Mouse (Mus musculus) forebrain, embryonic 15.5 days (tissue): ENCODE data around the gene Chst11. TPM values are rescaled to one million over a fixed set of nuclear protein-coding genes. Genes with fewer than 3 reads are reported as not detected.
A peak's percentile ranks its signal among the peaks of the same experiment; 100 is the strongest.

Experiments
- ATAC-seq: fragments of 200-750 bp; cut with Nextera tagmentation; replicated peaks from 2 replicates; pipeline ENCODE4 v1.8.0; 2017; ENCODE audit warnings: mild to moderate bottlenecking, moderate TSS enrichment, moderate library complexity
- H3K27ac ChIP-seq: fragments of 300-500 bp; sonication (generic); replicated peaks from 2 replicates; pipeline ENCODE4 v1.5.1; 2015; ENCODE audit warnings: mild to moderate bottlenecking, inconsistent platforms
- H3K27me3 ChIP-seq: fragments of 300-500 bp; sonication (generic); 2 replicates; pipeline ENCODE4 v1.6.1; 2015; ENCODE audit warnings: inconsistent platforms
- H3K36me3 ChIP-seq: fragments of 300-500 bp; sonication (generic); 2 replicates; pipeline ENCODE4 v1.6.1; 2015; ENCODE audit warnings: mild to moderate bottlenecking, inconsistent platforms
- H3K4me1 ChIP-seq: fragments of 300-500 bp; sonication (generic); 2 replicates; pipeline ENCODE4 v1.6.1; 2015; ENCODE audit warnings: inconsistent platforms
- H3K4me2 ChIP-seq: fragments of 300-500 bp; sonication (generic); replicated peaks from 2 replicates; pipeline ENCODE4 v1.6.1; 2015; ENCODE audit warnings: mild to moderate bottlenecking, inconsistent platforms
- H3K4me3 ChIP-seq: fragments of 300-500 bp; sonication (generic); 2 replicates; pipeline ENCODE4 v1.5.1; 2015; ENCODE audit warnings: mild to moderate bottlenecking, inconsistent platforms
- H3K9ac ChIP-seq: fragments of 300-500 bp; sonication (generic); replicated peaks from 2 replicates; pipeline ENCODE4 v1.6.1; 2015; ENCODE audit warnings: mild to moderate bottlenecking, inconsistent platforms
- H3K9me3 ChIP-seq: fragments of 300-500 bp; sonication (generic); 2 replicates; pipeline ENCODE4 v1.6.1; 2016; ENCODE audit warnings: inconsistent platforms
- WGBS: fragments of 180-500 bp; shearing (Covaris S2); methylation state at CpG from one replicate; pipeline ENCODE4 v1.1.7; 2015; ENCODE audit warnings: mixed read lengths; 5-methylcytosine and 5-hydroxymethylcytosine counted together
- polyA plus RNA-seq: library from polyadenylated mRNA; unstranded; fragments of >200 nt; fragmentation: Nextera tagmentation; extraction: Ambion mirVana; gene quantifications from 2 replicates; pipeline ENCODE4 v1.2.1, GENCODE M21; 2015

Gene Chst11
- polyA plus RNA-seq, 1 experiment from 2014 or later = 3.1 TPM

DNA sequence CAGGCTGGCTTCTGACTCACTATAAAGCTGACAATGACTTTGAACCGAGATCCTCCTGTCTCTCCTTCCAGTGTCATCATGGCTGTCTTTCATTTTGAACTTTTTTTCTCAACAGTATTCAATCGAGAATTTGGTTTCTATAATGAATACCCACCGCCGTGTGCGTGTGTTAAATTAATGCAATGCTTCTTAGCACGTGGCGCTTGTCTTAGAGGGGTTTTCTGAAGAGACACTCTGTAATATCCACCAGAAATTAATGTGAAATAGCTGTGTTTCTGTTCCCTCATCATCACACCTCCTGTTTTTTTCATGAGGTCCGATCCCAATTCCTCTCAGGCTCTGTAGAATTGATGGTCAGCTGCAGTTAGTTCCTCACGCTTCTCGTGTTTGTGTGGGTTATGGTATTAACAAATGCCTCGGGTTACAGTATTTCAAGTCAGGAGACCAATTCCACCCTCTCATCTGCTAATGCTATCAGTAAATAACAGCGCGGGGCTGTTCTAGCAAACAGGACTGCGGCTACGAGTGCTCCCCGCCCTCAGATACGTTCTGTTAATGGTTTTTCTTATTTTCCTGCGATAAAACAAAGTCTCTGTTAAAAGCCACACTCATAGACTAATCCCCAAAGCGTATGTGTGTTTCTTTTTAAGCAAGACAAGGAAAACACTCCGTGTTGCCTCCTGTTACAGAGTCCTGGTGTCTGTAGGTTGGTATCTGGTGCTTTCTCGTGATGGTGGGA, 32.6 kb downstream of the Chst11 start:
- WGBS = 72% methylated on average over 21 of the region's 21 CpGs
- H3K4me1 ChIP-seq = peaks cover 13% of the 10 kb centered on the region
- H3K27me3 ChIP-seq = no peaks in the 10 kb centered on the region
- H3K9ac ChIP-seq = no peak overlapping the region
- ATAC-seq = no peak
- no peak overlapping the region for H3K4me2 ChIP-seq
- H3K36me3 ChIP-seq = no peaks in the 10 kb centered on the region
- no peak overlapping the region for H3K4me3 ChIP-seq
- H3K9me3 ChIP-seq = no peaks in the 10 kb centered on the region
- H3K27ac ChIP-seq = 0 out of 2 replicates have a peak overlapping the region, but pooled peaks have one; percentile 8

DNA sequence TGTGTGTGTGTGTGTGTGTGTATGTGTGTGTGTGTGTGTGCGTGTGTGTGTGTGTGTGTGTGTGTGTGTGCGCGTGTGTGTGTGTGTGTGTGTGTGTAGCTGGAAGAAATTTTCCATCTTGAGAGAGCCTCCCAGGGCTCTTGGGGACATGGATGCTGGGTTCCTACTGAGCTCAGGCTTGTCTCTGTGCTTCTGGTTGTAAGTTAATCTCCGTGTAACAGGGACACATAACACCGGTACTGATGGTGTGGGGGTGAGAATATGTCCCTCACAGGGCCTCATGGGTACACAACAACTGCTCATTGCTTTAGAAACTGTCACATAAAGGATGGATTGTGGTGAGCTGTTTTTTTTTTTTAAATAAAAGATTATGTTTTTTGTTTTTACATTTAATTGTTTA, 33.2 kb downstream of the Chst11 start:
- Histone ChIP-seq H3K4me1 (peaks cover 13% of the 10 kb centered on the region), H3K4me3 (no peak overlapping the region), H3K4me2 (no peak overlapping the region), H3K36me3 (no peaks in the 10 kb centered on the region), H3K9ac (no peak overlapping the region), H3K27me3 (no peaks in the 10 kb centered on the region), H3K9me3 (no peaks in the 10 kb centered on the region), H3K27ac (no peak overlapping the region)
- ATAC-seq = no peak
- WGBS = 68% methylated on average over 2 of the region's 5 CpGs

DNA sequence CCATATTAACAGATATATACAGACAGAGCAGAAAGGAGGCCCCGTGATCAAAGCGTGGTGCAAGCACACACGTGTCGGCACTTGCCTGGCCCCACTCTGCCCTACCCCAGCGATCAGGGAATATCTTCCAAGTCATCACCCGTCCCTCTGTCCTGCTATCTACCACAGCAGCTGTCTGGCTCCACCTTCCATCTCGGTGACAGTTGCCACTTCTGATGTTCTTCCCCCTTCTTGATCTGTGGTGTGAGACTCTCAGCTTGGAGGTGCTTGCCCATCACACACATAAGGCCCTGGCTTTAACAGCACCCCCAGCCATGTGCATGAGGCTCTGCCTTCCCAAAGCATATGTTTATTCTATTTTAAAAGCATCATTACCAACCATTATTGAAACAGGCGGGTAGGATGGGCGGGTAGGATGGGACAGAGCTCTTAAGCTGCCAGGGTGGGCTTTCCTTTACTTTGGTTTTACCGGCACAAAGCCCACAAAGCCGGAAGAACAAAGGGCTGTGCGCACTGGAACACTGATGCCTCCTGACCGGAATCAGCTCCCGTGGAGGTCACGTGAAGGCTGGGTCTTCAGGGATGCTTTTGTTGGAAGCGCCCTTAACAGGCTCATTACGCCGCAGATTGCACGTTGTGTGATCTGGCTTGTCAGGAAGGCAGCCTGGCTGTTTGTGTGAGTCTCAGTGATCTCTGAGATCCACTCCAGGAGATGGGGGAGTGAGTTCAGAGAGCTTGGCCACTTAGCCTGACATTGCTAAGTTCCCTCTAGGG, 34.4 kb downstream of the Chst11 start:
- Histone ChIP-seq H3K9ac (peak overlapping the region; percentile 19), H3K9me3 (no peaks in the 10 kb centered on the region), H3K4me2 (peak overlapping the region; percentile 29), H3K27me3 (no peaks in the 10 kb centered on the region), H3K36me3 (no peaks in the 10 kb centered on the region), H3K4me3 (no peak overlapping the region), H3K27ac (peak overlapping the region; percentile 60), H3K4me1 (peaks cover 13% of the 10 kb centered on the region)
- 20% methylated on average over 19 of the region's 19 CpGs for WGBS
- peak; percentile 76 for ATAC-seq

DNA sequence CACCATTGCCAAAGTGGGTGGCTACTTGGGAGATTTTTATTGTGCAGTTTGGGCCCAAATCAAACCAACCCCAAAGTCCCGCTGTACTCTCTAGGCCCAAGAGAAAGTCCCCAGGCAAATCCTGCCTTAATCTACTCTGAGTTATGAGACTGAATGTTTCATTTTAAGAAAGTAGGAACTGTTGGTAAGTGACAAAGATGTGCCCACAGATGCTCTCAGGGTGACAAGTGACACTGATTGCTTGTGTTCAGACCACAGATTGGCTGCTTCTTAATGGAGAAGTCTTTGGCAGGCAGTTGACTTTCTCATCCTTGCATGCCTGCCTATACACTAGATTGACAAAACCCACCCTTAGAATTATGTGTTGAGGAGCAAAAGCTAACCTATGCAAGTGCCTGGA, 37.3 kb downstream of the Chst11 start:
- 93% methylated on average over 1 of the region's 1 CpGs for WGBS
- Histone ChIP-seq H3K4me3 (no peak overlapping the region), H3K36me3 (no peaks in the 10 kb centered on the region), H3K4me1 (peaks cover 13% of the 10 kb centered on the region), H3K9me3 (no peaks in the 10 kb centered on the region), H3K4me2 (no peak overlapping the region), H3K27me3 (no peaks in the 10 kb centered on the region), H3K9ac (no peak overlapping the region), H3K27ac (no peak overlapping the region)
- no peak for ATAC-seq

DNA sequence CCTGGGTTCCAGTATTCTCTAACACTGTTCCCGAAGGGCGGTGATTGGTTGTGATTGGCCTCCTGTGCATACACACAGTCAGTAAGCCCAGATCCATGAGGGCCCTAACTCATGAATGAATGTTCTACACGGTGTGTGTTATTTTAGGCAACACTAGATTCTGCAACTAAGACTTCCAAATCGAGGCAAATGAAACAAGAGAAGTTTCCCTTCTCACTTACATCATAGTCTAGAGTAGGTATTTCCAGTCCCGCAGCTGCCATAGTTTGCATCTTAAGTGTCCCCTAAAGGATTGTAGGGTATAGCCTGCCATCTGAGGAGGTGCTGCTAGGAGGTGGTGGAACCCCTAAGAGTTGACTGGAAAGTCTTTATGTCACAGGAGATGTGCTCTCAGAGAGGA, 40.9 kb downstream of the Chst11 start:
- Histone ChIP-seq H3K36me3 (no peaks in the 10 kb centered on the region), H3K4me2 (no peak overlapping the region), H3K27ac (no peak overlapping the region), H3K27me3 (no peaks in the 10 kb centered on the region), H3K9ac (no peak overlapping the region), H3K4me1 (no peaks in the 10 kb centered on the region), H3K9me3 (no peaks in the 10 kb centered on the region), H3K4me3 (no peak overlapping the region)
- no peak for ATAC-seq
- 93% methylated on average over 5 of the region's 5 CpGs for WGBS

DNA sequence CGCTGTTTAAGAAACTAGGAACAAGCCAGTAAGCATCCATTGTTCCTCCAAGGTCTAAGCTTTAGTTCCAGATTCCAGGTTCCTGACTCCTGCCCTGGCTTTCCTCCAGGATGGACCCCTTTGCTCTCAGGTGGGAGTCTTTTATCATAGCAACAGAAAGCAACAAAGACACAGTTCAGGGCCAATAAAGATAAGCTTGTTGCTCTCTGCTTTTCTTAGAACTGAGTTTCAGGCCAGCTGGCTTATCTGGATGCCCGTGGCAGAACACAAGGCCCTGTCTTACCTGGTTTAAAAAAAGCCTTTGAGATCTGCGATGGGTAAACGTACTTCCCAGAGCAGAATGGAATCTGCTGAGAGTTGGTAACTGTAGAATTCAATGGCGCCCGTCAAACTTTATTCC, 42.4 kb downstream of the Chst11 start:
- Histone ChIP-seq H3K9me3 (no peaks in the 10 kb centered on the region), H3K9ac (no peak overlapping the region), H3K4me1 (no peaks in the 10 kb centered on the region), H3K36me3 (no peaks in the 10 kb centered on the region), H3K4me2 (no peak overlapping the region), H3K27me3 (no peaks in the 10 kb centered on the region), H3K4me3 (no peak overlapping the region), H3K27ac (no peak overlapping the region)
- WGBS = 85% methylated on average over 6 of the region's 6 CpGs
- no peak for ATAC-seq

DNA sequence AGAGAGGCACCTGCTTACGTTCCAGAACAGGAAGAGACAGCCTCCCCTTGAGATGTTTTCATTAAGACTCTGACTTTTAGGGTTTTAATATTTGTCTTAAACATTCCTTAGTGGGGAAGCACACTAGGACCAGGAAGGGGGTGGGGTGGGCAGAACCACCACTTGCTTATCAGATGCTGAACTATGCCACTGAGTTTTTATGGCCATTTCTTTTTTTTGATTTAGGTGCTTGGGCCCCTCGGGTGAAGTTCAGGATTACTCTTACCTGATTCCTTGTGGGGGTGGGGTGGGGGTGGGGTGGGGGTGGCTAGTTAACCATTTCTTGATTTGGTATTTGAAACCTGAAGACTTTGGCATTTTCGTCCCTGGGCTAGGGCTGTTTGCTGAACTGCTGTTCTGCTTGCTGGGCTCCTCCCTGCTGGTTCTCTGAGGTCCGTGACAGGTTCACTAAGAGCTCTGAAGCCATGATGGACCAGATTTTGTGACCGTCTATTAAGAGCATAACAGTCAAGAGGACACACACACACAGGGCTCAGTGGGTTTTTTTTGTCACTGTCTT, 44.9 kb downstream of the Chst11 start:
- H3K27me3 ChIP-seq = no peaks in the 10 kb centered on the region
- no peak overlapping the region for H3K27ac ChIP-seq
- no peaks in the 10 kb centered on the region for H3K4me1 ChIP-seq
- ATAC-seq = no peak
- no peak overlapping the region for H3K9ac ChIP-seq
- WGBS = 84% methylated on average over 5 of the region's 5 CpGs
- no peaks in the 10 kb centered on the region for H3K9me3 ChIP-seq
- H3K36me3 ChIP-seq = no peaks in the 10 kb centered on the region
- H3K4me2 ChIP-seq = no peak overlapping the region
- no peak overlapping the region for H3K4me3 ChIP-seq

DNA sequence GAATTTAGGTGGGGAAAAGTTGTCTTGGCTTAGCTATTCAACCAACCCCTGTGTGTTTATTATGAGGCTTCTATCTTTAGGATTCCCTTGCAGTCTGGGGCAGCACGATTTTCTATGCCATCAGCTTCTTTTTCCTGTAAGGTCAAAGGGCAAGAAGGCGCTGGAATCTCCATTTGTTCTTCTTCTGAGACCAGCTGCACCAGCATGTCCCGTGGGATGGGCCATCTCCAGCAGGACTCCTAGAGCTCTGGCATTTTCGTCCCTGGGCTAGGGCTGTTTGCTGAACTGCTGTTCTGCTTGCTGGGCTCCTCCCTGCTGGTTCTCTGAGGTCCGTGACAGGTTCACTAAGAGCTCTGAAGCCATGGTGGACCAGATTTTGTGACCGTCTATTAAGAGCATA, 45.6 kb downstream of the Chst11 start:
- Histone ChIP-seq H3K9ac (no peak overlapping the region), H3K9me3 (no peaks in the 10 kb centered on the region), H3K4me1 (no peaks in the 10 kb centered on the region), H3K4me3 (no peak overlapping the region), H3K36me3 (no peaks in the 10 kb centered on the region), H3K4me2 (no peak overlapping the region), H3K27me3 (no peaks in the 10 kb centered on the region), H3K27ac (no peak overlapping the region)
- WGBS = 61% methylated on average over 6 of the region's 6 CpGs
- no peak for ATAC-seq

DNA sequence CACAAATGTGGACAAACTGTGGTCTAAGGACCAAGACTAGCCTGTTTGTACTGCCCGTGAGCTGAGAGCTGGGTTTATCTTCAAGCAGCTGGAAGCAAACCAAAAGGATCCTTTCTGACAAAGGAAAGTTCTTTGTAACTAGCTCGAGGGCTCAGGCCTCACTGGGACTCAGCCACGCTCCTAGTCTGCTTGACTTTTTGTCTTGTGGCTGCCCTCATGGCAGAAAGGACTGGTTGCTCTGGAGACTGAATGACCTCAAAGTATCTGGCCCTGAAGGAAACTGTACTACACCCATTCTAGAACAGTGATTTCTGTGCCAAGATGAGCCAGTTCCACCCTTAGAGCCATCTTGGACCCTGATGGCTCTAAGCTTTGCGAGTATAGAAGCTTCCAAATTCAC, 46.3 kb downstream of the Chst11 start:
- no peak overlapping the region for H3K27ac ChIP-seq
- no peak overlapping the region for H3K9ac ChIP-seq
- no peaks in the 10 kb centered on the region for H3K4me1 ChIP-seq
- no peak overlapping the region for H3K4me2 ChIP-seq
- H3K27me3 ChIP-seq = no peaks in the 10 kb centered on the region
- no peak overlapping the region for H3K4me3 ChIP-seq
- H3K36me3 ChIP-seq = no peaks in the 10 kb centered on the region
- H3K9me3 ChIP-seq = no peaks in the 10 kb centered on the region
- 49% methylated on average over 4 of the region's 4 CpGs for WGBS
- no peak for ATAC-seq

DNA sequence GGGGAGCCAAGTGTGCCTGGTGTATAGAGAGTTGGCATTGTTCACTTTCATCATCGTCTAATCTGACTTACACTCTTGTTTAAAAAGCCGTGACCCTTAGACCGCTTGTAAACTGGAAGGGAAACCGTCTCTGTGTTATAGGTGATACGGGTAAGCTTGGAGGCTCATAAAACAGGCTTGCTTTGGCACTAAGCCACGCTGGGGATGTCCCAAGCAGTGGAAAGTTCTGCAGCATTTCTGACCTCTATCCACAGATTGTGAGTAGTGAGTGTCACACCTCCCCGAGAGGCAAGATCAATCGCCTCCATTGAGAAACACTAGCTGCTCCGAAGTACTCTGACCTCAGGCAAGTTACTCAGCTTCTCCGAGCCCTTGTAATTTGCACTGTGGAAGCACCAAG, 47.3 kb downstream of the Chst11 start:
- no peak overlapping the region for H3K27ac ChIP-seq
- H3K9ac ChIP-seq = no peak overlapping the region
- H3K36me3 ChIP-seq = no peaks in the 10 kb centered on the region
- no peaks in the 10 kb centered on the region for H3K27me3 ChIP-seq
- peaks cover 8% of the 10 kb centered on the region; the same call in 1 of the 2 replicates for H3K4me1 ChIP-seq
- no peak overlapping the region for H3K4me2 ChIP-seq
- WGBS = 82% methylated on average over 10 of the region's 10 CpGs
- no peak for ATAC-seq
- no peaks in the 10 kb centered on the region for H3K9me3 ChIP-seq
- H3K4me3 ChIP-seq = no peak overlapping the region

DNA sequence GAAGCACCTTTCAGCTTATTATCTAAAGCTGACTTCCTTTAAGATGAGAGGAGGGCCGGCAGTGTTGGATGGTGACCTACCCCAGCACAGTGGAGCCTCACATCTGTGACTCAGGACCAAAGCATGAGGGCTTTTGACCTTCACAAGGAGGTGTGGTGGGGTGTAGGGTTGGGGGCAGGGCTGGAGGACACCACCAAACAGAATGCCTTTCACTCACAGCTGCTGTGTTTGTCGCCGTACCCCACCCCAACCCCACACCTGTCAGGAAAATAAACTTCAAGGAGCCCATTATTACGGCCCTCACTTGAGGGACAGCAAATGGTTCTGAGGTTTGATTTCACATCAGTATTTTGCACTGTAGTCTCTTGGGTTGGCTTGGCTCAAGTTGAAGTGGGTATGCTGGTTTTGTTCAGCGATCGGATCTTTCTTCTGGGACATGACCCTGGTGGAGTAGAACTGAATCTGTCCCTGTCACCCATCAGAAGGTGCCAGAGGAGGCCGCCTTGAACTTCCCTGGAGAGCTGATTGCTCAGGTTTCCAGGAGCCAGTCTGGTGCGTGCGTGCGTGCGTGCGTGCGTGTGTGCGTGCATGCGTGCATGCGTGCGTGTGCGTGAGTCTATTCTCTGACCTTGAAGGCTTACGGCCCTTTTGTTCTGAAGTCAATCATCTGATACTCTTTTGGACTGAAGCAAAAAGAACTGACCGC, 51.2 kb downstream of the Chst11 start:
- 75% methylated on average over 20 of the region's 20 CpGs for WGBS
- no peak overlapping the region for H3K27ac ChIP-seq
- no peak overlapping the region for H3K4me2 ChIP-seq
- no peaks in the 10 kb centered on the region for H3K36me3 ChIP-seq
- H3K9ac ChIP-seq = no peak overlapping the region
- H3K9me3 ChIP-seq = no peaks in the 10 kb centered on the region
- no peak overlapping the region for H3K4me3 ChIP-seq
- peaks cover 11% of the 10 kb centered on the region; the same call in 1 of the 2 replicates for H3K4me1 ChIP-seq
- H3K27me3 ChIP-seq = no peaks in the 10 kb centered on the region
- no peak for ATAC-seq

DNA sequence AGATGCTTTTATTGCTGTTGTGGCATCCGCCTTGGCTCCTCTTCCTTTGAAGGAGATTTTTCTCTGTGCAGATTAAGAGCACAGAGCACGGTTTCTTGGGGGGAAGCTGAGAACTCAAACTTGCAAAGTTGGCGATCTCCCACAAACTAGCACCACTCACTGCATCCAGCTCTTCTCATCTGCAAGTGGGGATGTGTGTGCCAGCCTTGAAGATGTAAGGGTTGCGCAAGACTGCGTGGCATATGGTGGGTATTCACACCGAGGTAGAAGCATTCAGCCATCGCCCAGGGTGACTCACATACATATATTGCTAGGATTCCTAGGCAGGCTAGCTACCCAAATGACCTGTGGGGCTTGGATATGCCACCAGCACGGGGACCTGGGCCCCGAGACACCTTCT, 52.9 kb downstream of the Chst11 start:
- Histone ChIP-seq H3K4me2 (no peak overlapping the region), H3K4me1 (peaks cover 20% of the 10 kb centered on the region), H3K9ac (no peak overlapping the region), H3K27me3 (no peaks in the 10 kb centered on the region), H3K4me3 (no peak overlapping the region), H3K27ac (no peak overlapping the region), H3K36me3 (no peaks in the 10 kb centered on the region), H3K9me3 (no peaks in the 10 kb centered on the region)
- ATAC-seq = no peak
- WGBS = 85% methylated on average over 9 of the region's 9 CpGs
